Mouse (Mus musculus): Measurements from ENCODE around the gene Neurl3. TPM values are rescaled to one million over a fixed set of nuclear protein-coding genes. Genes with fewer than 3 reads are reported as not detected.

Neurl3 gene
- polyA plus RNA-seq, 1 experiment: 0.03 TPM

GRCm38 (mm10) chr1:36239396-36239795 lies 35.1 kb downstream of the Neurl3 start:
- peaks cover 30% of the 10 kb centered on the region for H3K36me3 ChIP-seq (ENCODE audit: control insufficient read depth)
- H3K27me3 ChIP-seq (ENCODE audit: control insufficient read depth): no peaks in the 10 kb centered on the region
- H3K9me3 ChIP-seq (ENCODE audit: control insufficient read depth, low read length): no peaks in the 10 kb centered on the region
- no peak overlapping the region for H3K4me3 ChIP-seq (replicated peaks)
- TF ChIP-seq TAL1 (IDR thresholded peaks at IDR 0.05; ENCODE audit: low read length) (no peak), GATA1 (IDR thresholded peaks at IDR 0.05; ENCODE audit: low read length) (no peak)
- H3K4me1 ChIP-seq (ENCODE audit: control insufficient read depth): peaks cover 30% of the 10 kb centered on the region

- no peaks in the 10 kb centered on the region for H3K27me3 ChIP-seq (ENCODE audit: control insufficient read depth)
- no peak for TF ChIP-seq GATA1 (IDR thresholded peaks at IDR 0.05; ENCODE audit: low read length)
- H3K4me3 ChIP-seq (replicated peaks): no peak overlapping the region
- H3K36me3 ChIP-seq (ENCODE audit: control insufficient read depth): peaks cover 56% of the 10 kb centered on the region
- no peaks in the 10 kb centered on the region for H3K9me3 ChIP-seq (ENCODE audit: control insufficient read depth, low read length)
- peaks cover 4% of the 10 kb centered on the region for H3K4me1 ChIP-seq (ENCODE audit: control insufficient read depth)
Observed at GRCm38 (mm10) chr1:36235855-36236254, 38.6 kb downstream of the Neurl3 start.

GRCm38 (mm10) chr1:36235057-36235639 lies 39.3 kb downstream of the Neurl3 start:
- H3K4me1 ChIP-seq (ENCODE audit: control insufficient read depth): peaks cover 1% of the 10 kb centered on the region
- H3K4me3 ChIP-seq (replicated peaks): no peak overlapping the region
- H3K36me3 ChIP-seq (ENCODE audit: control insufficient read depth): peaks cover 59% of the 10 kb centered on the region
- no peaks in the 10 kb centered on the region for H3K27me3 ChIP-seq (ENCODE audit: control insufficient read depth)
- TF ChIP-seq GATA1 (IDR thresholded peaks at IDR 0.05; ENCODE audit: low read length) (no peak), TAL1 (IDR thresholded peaks at IDR 0.05; ENCODE audit: low read length) (no peak)
- no peaks in the 10 kb centered on the region for H3K9me3 ChIP-seq (ENCODE audit: control insufficient read depth, low read length)

- Histone ChIP-seq H3K27me3 (ENCODE audit: control insufficient read depth) (no peaks in the 10 kb centered on the region), H3K36me3 (ENCODE audit: control insufficient read depth) (peaks cover 66% of the 10 kb centered on the region), H3K9me3 (ENCODE audit: control insufficient read depth, low read length) (no peaks in the 10 kb centered on the region), H3K4me1 (ENCODE audit: control insufficient read depth) (no peaks in the 10 kb centered on the region; the same call in 1 of the 2 replicates), H3K4me3 (replicated peaks) (no peak overlapping the region)
- TF ChIP-seq GATA1 (IDR thresholded peaks at IDR 0.05; ENCODE audit: low read length) (no peak), TAL1 (IDR thresholded peaks at IDR 0.05; ENCODE audit: low read length) (no peak)
Observed at GRCm38 (mm10) chr1:36233218-36233617, 41.3 kb downstream of the Neurl3 start.

- Histone ChIP-seq H3K36me3 (ENCODE audit: control insufficient read depth) (peaks cover 80% of the 10 kb centered on the region), H3K4me3 (replicated peaks) (no peak overlapping the region), H3K27me3 (ENCODE audit: control insufficient read depth) (no peaks in the 10 kb centered on the region), H3K9me3 (ENCODE audit: control insufficient read depth, low read length) (no peaks in the 10 kb centered on the region), H3K4me1 (ENCODE audit: control insufficient read depth) (no peaks in the 10 kb centered on the region)
- TF ChIP-seq TAL1 (IDR thresholded peaks at IDR 0.05; ENCODE audit: low read length) (no peak), GATA1 (IDR thresholded peaks at IDR 0.05; ENCODE audit: low read length) (no peak)
Observed at GRCm38 (mm10) chr1:36230919-36231705, 43.4 kb downstream of the Neurl3 start.

- H3K4me1 ChIP-seq (ENCODE audit: control insufficient read depth): no peaks in the 10 kb centered on the region
- no peaks in the 10 kb centered on the region for H3K27me3 ChIP-seq (ENCODE audit: control insufficient read depth)
- H3K36me3 ChIP-seq (ENCODE audit: control insufficient read depth): peaks cover 83% of the 10 kb centered on the region
- no peaks in the 10 kb centered on the region for H3K9me3 ChIP-seq (ENCODE audit: control insufficient read depth, low read length)
- TF ChIP-seq TAL1 (IDR thresholded peaks at IDR 0.05; ENCODE audit: low read length) (no peak), GATA1 (IDR thresholded peaks at IDR 0.05; ENCODE audit: low read length) (no peak)
- no peak overlapping the region for H3K4me3 ChIP-seq (replicated peaks)
Observed at GRCm38 (mm10) chr1:36228461-36228860, 46.0 kb downstream of the Neurl3 start.

- no peak for TF ChIP-seq GATA1 (IDR thresholded peaks at IDR 0.05; ENCODE audit: low read length)
- no peak for TF ChIP-seq TAL1 (IDR thresholded peaks at IDR 0.05; ENCODE audit: low read length)
- Histone ChIP-seq H3K4me1 (ENCODE audit: control insufficient read depth) (no peaks in the 10 kb centered on the region), H3K4me3 (replicated peaks) (no peak overlapping the region), H3K36me3 (ENCODE audit: control insufficient read depth) (peaks cover 88% of the 10 kb centered on the region), H3K27me3 (ENCODE audit: control insufficient read depth) (no peaks in the 10 kb centered on the region), H3K9me3 (ENCODE audit: control insufficient read depth, low read length) (no peaks in the 10 kb centered on the region)
Observed at GRCm38 (mm10) chr1:36224648-36225047, 49.8 kb downstream of the Neurl3 start.

Other genes with a start within 250 kb of the Neurl3 start
- gene Hs6st1, start 206.3 kb downstream of the Neurl3 start, polyA plus RNA-seq (2012): 19.5 and 20.5 TPM in 2 replicates
- 0.18 and 0.27 TPM in 2 replicates for gene Uggt1, start 30.0 kb downstream of the Neurl3 start, polyA plus RNA-seq (2012)
- gene Arid5a, start 33.1 kb upstream of the Neurl3 start, polyA plus RNA-seq (2012): 0.18 and 0.29 TPM in 2 replicates
- gene Kansl3, start 94.5 kb upstream of the Neurl3 start, polyA plus RNA-seq (2012): 1.1 and 1.2 TPM in 2 replicates
- gene Fer1l5, start 97.6 kb upstream of the Neurl3 start, polyA plus RNA-seq (2012): not detected in 2 replicates
- gene Lman2l, start 170.6 kb upstream of the Neurl3 start, polyA plus RNA-seq (2012): 0.15 and 0.29 TPM in 2 replicates
- 0.25 and 0.27 TPM in 2 replicates for gene Cnnm4, start 196.9 kb upstream of the Neurl3 start, polyA plus RNA-seq (2012)
- gene Cnnm3, start 237.2 kb upstream of the Neurl3 start, polyA plus RNA-seq (2012): 0.87 and 1.0 TPM in 2 replicates

Measured in erythroblast, embryonic 14.5 days (primary cell).